Comparison of ENCODE assay signal across 34 mouse cellular contexts in the genomic region with DNA sequence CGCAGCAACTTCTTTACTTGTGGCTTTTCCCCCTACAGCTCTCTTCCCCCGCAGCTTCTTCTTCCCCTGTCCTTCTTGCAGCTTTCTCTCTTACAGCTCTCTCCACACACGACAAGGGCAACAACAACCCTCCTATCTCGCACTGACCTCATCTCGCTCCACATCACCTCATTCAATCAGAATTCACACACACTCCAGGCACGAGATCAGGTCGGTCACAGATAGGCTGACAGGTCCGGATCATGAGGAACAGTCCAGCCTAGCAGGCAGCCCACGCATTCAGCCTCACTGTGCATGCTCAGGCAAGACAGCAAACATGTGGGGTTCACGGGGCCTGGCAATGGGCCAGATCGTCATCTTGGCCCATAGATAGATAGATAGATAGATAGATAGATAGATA. TPM values are rescaled to one million over a fixed set of nuclear protein-coding genes. Genes with fewer than 3 reads are reported as not detected.
"Had no signal": no experiment of that assay in that cellular context is flagged by ENCODE, and none has a peak within 500 bp of the region (broad histone marks: within the 10 kb centered on the region; RNA-seq: fewer than 3 reads in every experiment).

No protein-coding gene starts in this region.

- DNase-seq: gastrocnemius, adult 2 months; gastrocnemius, postnatal 10 days; gastrocnemius, postnatal 25 days; heart, adult 2 months; heart, postnatal 14 days; heart, postnatal 4 days; kidney, adult 18-20 months; kidney, adult 8-10 months; kidney, postnatal 10 days; kidney, postnatal 25 days; kidney, postnatal 4 days; liver had no signal

- H3K36me3 ChIP-seq: heart, embryonic 13.5 days; heart, embryonic 15.5 days; hindbrain, embryonic 10.5 days; hindbrain, embryonic 12.5 days; intestine, embryonic 15.5 days; limb, embryonic 10.5 days; limb, embryonic 12.5 days; liver, embryonic 12.5 days had no signal

- H3K27me3 ChIP-seq: heart, embryonic 13.5 days; heart, embryonic 15.5 days; hindbrain, embryonic 12.5 days; intestine, embryonic 15.5 days; limb, embryonic 12.5 days; liver, embryonic 12.5 days had no signal

- H3K9ac ChIP-seq: heart, embryonic 13.5 days; heart, embryonic 15.5 days; hindbrain, embryonic 12.5 days; hindbrain, embryonic 14.5 days; intestine, embryonic 15.5 days; limb, embryonic 12.5 days; liver, embryonic 12.5 days had no signal

- H3K9me3 ChIP-seq: heart, embryonic 15.5 days; intestine, embryonic 15.5 days had no signal

- H3K4me1 ChIP-seq: heart, embryonic 13.5 days; heart, embryonic 15.5 days; hindbrain, embryonic 10.5 days; hindbrain, embryonic 12.5 days; intestine, embryonic 15.5 days; limb, embryonic 10.5 days; limb, embryonic 12.5 days; liver, embryonic 12.5 days had no signal

- H3K4me2 ChIP-seq: heart, embryonic 11.5 days; heart, embryonic 13.5 days; heart, embryonic 15.5 days; hindbrain, embryonic 12.5 days; hindbrain, embryonic 14.5 days; intestine, embryonic 15.5 days; limb, embryonic 12.5 days; liver, embryonic 12.5 days had no signal

- H3K27ac ChIP-seq: gastrocnemius, adult 2 months; heart, adult 2 months; heart, embryonic 13.5 days; heart, embryonic 15.5 days; hindbrain, embryonic 10.5 days; hindbrain, embryonic 12.5 days; hindbrain, embryonic 14.5 days; intestine, embryonic 15.5 days; limb, embryonic 10.5 days; limb, embryonic 12.5 days; liver, embryonic 12.5 days had no signal

- ATAC-seq: forebrain, embryonic 16.5 days; hindbrain, embryonic 16.5 days; inflammation-experienced regulatory T-cells, adult 6 months; intestine, embryonic 15.5 days; intestine, postnatal 0 days; liver, embryonic 12.5 days had no signal

- H3K4me3 ChIP-seq: gastrocnemius, adult 2 months; heart, adult 2 months; heart, embryonic 13.5 days; heart, embryonic 15.5 days; hindbrain, embryonic 10.5 days; hindbrain, embryonic 12.5 days; intestine, embryonic 15.5 days; limb, embryonic 10.5 days; limb, embryonic 12.5 days; liver, embryonic 12.5 days had no signal

RNA-seq across cellular contexts. Expression of gene A430078G23Rik, which starts 43.6 kb away (rescaled TPM):
- total RNA-seq: gastrocnemius, adult 2 months; layer of hippocampus, adult 18-20 months; layer of hippocampus, postnatal 25 days; left cerebral cortex, adult 18-20 months; left cerebral cortex, adult 8-10 months; left cerebral cortex, postnatal 10 days; left cerebral cortex, postnatal 25 days had no signal
- polyA plus RNA-seq: heart, embryonic 13.5 days; heart, postnatal 0 days; hindbrain, embryonic 10.5 days; hindbrain, embryonic 12.5 days; hindbrain, embryonic 14.5 days; hindbrain, embryonic 16.5 days; kidney, embryonic 14.5 days; limb, embryonic 10.5 days had no signal
